Mouse (Mus musculus): ENCODE data around the gene Nr5a2. TPM values are rescaled to one million over a fixed set of nuclear protein-coding genes. Genes with fewer than 3 reads are reported as not detected.
"Not testable (repeated sequence)": the region's sequence is repeated elsewhere in the genome, so short reads cannot be mapped to it uniquely, and the experiment has no call there.

Nr5a2 gene
- total RNA-seq, 2 experiments from 2014 or later: not detected

DNA sequence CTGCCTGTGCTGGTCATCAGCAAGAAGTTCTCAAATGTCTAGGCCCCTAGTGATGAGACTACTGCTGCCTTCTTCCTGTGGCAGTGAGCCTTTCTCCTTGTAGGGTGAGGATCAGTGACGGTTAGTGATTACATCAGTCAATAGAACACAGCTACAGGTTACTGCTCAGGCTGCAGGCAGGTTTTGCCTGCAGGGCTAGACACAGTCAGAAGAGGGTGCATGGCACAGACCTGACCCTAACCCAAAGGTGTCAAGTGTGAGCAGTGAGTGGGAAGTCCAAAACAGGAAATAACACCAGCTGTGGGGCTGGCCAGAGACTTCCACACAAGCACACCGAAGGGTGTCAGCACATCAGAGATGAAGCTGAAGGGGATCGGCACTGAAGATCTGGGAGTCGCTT is 101.5 kb downstream of the Nr5a2 start:
- no peak for ATAC-seq (replicated peaks; ENCODE audit: poor library complexity, severe bottlenecking)

- no peak for ATAC-seq (replicated peaks; ENCODE audit: poor library complexity, severe bottlenecking)
Measured at GRCm38 (mm10) chr1:136856104-136856503, 104.1 kb downstream of the Nr5a2 start.

DNA sequence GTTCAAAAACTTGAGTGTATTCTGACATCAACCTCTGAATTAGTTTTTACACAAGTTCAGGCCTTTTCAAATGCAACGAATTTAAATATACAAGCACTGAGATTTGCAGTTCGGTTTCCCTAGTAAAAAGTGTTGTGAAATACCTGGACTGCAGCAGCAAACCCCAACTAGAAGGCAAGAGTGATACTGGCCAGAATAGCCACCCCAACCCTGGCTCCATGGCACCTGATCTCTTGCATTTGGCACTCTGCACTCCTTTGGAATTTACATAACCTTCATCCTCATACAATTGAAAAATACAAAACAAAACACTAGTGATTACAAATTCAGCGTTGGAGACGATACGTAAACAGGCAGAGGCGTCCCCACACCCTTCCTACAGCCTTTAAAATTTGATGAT is 111.5 kb downstream of the Nr5a2 start:
- no peak for ATAC-seq (replicated peaks; ENCODE audit: poor library complexity, severe bottlenecking)

- ATAC-seq (replicated peaks; ENCODE audit: poor library complexity, severe bottlenecking): no peak
Measured at GRCm38 (mm10) chr1:136846081-136846480, 114.2 kb downstream of the Nr5a2 start.

DNA sequence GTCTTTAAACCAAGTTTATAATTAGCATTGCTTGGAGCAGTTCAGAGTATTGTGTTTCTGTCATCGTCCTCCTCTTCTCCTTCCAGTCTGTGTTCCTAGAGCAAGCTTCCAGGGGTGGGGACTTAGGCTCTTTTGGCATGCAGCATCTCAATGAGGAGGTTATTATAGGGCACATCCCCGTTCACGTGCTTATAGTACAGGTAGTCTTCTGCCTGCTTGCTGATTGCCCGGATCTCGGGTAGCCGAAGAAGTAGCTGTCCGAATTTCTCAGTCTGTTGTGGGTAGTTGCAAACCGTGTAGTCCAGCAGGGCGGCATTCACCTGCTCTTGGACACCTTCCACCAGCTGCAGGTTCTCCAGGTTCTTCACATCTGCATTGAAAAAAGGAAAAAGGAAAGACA is 114.9 kb downstream of the Nr5a2 start:
- ATAC-seq (replicated peaks; ENCODE audit: poor library complexity, severe bottlenecking): no peak

- ATAC-seq (replicated peaks; ENCODE audit: poor library complexity, severe bottlenecking): no peak
Measured at GRCm38 (mm10) chr1:136840512-136840911, 119.7 kb downstream of the Nr5a2 start.

DNA sequence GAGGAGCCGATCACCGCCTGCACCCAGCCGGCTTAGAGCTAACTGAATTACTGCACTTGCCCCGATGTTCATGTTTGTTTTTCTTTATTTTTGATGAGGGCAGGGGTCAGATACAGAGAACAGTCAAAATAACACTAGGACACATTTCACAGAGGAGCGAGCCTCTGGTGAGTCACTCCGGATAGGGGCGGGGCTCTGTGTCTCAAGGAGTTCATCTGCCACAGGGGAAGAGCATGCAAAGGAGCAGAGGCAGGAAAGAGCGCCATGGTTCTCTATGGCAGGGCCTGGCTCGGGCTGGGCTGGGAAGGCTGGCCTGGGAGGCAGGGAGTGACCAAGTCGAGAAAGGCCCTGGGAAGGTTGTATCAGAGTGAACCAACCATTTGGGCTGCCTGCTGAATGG is 121.0 kb downstream of the Nr5a2 start:
- ATAC-seq (replicated peaks; ENCODE audit: poor library complexity, severe bottlenecking): no peak

DNA sequence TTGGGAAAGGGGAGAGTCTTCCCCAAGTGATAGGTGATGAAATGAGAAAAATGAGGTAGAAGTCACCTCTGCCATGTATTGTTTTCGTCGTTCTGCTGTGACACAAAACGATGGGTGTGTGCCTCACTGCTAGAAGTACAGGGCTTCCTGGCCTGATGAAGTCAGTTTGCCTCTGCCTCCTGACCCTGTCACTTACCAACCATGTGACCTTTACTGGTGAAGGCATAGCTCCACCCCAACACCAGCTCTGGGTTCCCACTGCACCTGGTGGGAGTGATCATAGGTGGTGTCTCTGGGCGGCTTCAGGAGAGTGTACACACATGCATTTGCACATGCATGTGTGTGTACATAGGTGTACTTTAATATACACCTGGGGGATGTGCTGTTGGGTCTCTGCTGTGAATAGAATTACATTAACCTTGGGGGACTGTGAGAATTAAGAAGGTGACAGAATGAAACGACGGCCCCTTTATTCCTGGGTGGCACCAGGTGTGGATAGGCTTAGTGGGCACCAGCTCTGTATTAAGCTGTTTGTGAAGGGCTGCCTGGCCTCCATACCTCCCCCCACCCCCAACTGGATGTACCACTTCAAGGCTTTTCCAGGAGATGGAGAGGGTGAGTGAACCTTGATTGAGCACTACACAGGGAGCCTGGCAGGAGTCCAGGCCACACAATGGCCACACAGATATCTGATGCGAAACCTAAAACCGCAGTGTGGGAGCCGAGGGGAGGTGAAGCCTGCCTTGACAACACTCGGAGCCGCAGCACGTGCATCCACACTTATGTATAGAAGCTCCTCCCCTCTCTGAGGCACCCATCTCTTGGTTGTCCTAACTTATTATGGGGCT is 127.7 kb downstream of the Nr5a2 start:
- no peak for ATAC-seq (replicated peaks; ENCODE audit: poor library complexity, severe bottlenecking)

DNA sequence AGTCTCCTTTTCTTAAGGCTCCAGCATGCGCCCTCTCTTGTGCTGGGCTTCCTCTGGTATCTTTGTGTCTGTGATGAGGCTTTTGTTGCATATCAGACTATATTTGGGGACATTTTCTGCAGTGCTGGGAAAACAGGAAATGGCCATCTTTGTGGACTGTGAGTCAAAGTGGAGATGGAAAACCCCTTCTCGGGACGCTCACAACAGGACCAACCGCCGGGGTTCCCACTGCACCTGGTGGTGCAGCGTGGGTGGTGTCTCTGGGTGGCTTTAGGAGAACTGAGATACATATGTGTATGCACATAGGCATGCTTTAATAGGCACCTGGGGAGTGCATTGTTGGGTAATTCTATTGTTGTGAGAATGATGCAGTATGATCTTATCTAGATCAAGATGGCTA is 129.3 kb downstream of the Nr5a2 start:
- no peak for ATAC-seq (replicated peaks; ENCODE audit: poor library complexity, severe bottlenecking)

- no peak for ATAC-seq (replicated peaks; ENCODE audit: poor library complexity, severe bottlenecking)
Measured at GRCm38 (mm10) chr1:136829931-136830330, 130.3 kb downstream of the Nr5a2 start.

- no peak for ATAC-seq (replicated peaks; ENCODE audit: poor library complexity, severe bottlenecking)
Measured at GRCm38 (mm10) chr1:136823897-136824296, 136.4 kb downstream of the Nr5a2 start.

DNA sequence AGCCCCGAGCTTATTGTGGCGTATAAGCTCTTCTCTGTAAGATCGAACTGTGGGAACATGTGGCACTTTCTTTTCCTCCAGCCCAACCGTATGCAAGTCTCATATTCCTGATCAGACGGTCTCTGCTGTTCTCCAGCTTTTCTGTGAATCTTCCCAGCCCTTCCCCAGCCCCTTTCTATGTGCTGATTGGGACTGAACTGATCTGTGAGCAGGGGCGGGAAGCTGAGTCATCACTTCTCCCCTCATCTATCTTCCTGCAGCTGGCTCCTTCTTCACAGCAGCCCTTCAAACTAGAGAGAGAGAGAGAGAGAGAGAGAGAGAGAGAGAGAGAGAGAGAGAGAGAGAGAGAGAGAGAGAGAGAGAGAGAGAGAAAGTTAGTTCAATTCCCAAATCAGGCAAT is 159.6 kb downstream of the Nr5a2 start:
- no peak for ATAC-seq (replicated peaks; ENCODE audit: poor library complexity, severe bottlenecking)

- peak; percentile 37; the same call in 1 of the 2 replicates for ATAC-seq (replicated peaks; ENCODE audit: poor library complexity, severe bottlenecking)
Measured at GRCm38 (mm10) chr1:136796361-136797090, 163.7 kb downstream of the Nr5a2 start.

- ATAC-seq (replicated peaks; ENCODE audit: poor library complexity, severe bottlenecking): not testable (repeated sequence)
Measured at GRCm38 (mm10) chr1:136792957-136793883, 167.0 kb downstream of the Nr5a2 start.
